Mouse (Mus musculus) olfactory bulb, adult 2 months (tissue): Measurements from ENCODE around the gene Smarcc2. TPM values are rescaled to one million over a fixed set of nuclear protein-coding genes. Genes with fewer than 3 reads are reported as not detected.

Experiments
- H3K27ac ChIP-seq: fragments of 200-500 bp; 2 replicates; pipeline ENCODE4 v1.5.1; 2012; ENCODE audit warnings: low read depth, low read length; ENCODE audit not compliant: insufficient read depth
- H3K4me1 ChIP-seq: fragments of 200-500 bp; 2 replicates; pipeline ENCODE4 v1.6.1; 2012; ENCODE audit warnings: low read length; ENCODE audit not compliant: control insufficient read depth, insufficient read depth
- H3K4me3 ChIP-seq: fragments of 200-500 bp; 2 replicates; pipeline ENCODE4 v1.5.1; 2012; ENCODE audit warnings: mild to moderate bottlenecking, low read depth, low read length, moderate library complexity; ENCODE audit not compliant: insufficient read depth
- CTCF ChIP-seq: fragments of 200-500 bp; IDR thresholded peaks from 2 replicates; pipeline ENCODE4 v1.5.1; 2012; ENCODE audit warnings: low read depth, mild to moderate bottlenecking, low read length, moderate library complexity; ENCODE audit not compliant: insufficient read depth
- POLR2A ChIP-seq: fragments of 200-500 bp; IDR thresholded peaks from 2 replicates; pipeline ENCODE4 v1.6.1; 2012; ENCODE audit warnings: mild to moderate bottlenecking, low read depth, low read length, moderate library complexity; ENCODE audit not compliant: insufficient read depth
- WGBS: fragments of 180-500 bp; shearing (Covaris S2); methylation state at CpG from one replicate; pipeline ENCODE4 v1.1.7; 2018; 5-methylcytosine and 5-hydroxymethylcytosine counted together
- polyA plus RNA-seq: library from polyadenylated mRNA; stranded (reverse); fragments of >200 nt; gene quantifications from 2 replicates; pipeline ENCODE4 v1.2.4, GENCODE M21; 2012; ENCODE audit warnings: low replicate concordance; ENCODE audit not compliant: missing spikeins, insufficient read depth, insufficient read length

The Smarcc2 gene
- polyA plus RNA-seq, 1 experiment = 251 TPM

GRCm38 (mm10) chr10:128505974-128506373 lies 46.9 kb downstream of the Smarcc2 start:
- Histone ChIP-seq H3K4me1 (0 out of 2 replicates have a peak, but pooled peaks cover 4% of the 10 kb centered on the region), H3K27ac (no peak overlapping the region), H3K4me3 (no peak overlapping the region)
- 98% methylated on average over 14 of the region's 14 CpGs for WGBS
- TF ChIP-seq CTCF (no peak), POLR2A (no peak)

DNA sequence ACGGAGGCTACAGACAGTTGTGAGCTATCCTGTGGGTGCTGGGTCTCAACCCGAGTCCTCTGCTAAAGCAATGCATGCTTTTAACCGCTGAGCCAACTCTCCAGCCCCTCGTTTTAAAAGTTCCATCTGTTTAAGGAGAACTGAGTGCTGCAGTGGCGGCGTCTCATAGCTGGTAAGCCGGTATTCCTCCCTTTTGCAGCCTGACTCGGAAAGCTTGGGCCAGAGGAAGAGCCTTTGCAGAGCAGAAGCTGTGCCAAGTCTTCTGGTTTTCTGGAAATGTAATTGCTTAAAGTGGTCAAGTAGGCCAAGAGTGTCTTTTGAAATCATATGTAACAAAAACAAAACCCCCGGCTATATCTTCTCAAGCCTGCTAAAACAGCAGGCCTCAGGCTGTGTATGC lies 49.2 kb downstream of the Smarcc2 start:
- WGBS = 76% methylated on average over 9 of the region's 9 CpGs
- 0 out of 2 replicates have a peak, but pooled peaks cover 4% of the 10 kb centered on the region for H3K4me1 ChIP-seq
- TF ChIP-seq CTCF = no peak
- TF ChIP-seq POLR2A = no peak
- no peak overlapping the region for H3K27ac ChIP-seq
- no peak overlapping the region for H3K4me3 ChIP-seq

GRCm38 (mm10) chr10:128509203-128509602 lies 50.2 kb downstream of the Smarcc2 start:
- H3K27ac ChIP-seq = no peak overlapping the region
- no peak overlapping the region for H3K4me3 ChIP-seq
- 89% methylated on average over 9 of the region's 9 CpGs for WGBS
- 0 out of 2 replicates have a peak, but pooled peaks cover 4% of the 10 kb centered on the region for H3K4me1 ChIP-seq
- TF ChIP-seq CTCF (no peak), POLR2A (no peak)

DNA sequence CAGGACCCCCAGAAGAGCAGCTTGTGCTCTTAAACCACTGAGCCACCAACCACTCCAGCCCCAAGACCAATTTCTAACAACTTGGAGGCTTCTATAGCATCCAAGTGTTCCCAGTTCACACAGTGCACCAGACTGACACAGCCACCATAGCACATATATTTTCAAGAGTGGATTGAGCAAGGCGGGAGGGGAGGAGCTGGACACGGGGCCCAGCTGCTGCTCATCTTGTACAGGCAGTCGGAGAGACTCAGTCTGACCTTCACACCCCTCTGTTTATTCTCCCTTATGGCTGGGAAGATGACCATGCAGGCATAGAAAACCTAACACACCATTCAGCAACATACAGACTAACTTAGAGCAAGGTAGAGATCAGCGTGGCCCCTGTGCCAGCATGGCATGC lies 50.8 kb downstream of the Smarcc2 start:
- WGBS = 84% methylated on average over 4 of the region's 4 CpGs
- H3K4me3 ChIP-seq = no peak overlapping the region
- TF ChIP-seq CTCF (no peak), POLR2A (no peak)
- H3K27ac ChIP-seq = no peak overlapping the region
- H3K4me1 ChIP-seq = no peaks in the 10 kb centered on the region

DNA sequence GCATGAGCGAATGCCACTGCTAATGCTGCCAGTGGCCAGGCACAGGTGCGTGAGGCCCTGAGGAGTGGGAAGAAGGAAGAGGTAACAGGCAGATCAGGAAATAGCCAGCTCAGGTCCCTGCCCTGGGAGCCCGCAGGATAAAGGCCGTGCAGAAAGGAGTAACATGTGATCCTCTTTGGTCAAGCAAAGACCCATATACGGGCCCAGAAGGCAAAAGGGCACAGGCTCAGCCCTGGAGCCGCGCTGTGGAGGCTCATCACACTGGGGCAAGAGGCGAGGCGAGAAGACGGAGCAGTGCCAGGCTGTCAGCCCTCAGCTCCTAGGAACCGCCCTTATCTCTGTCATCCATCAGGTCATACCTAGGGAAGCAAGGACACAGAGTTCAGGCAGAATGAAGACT lies 51.3 kb downstream of the Smarcc2 start:
- Histone ChIP-seq H3K4me1 (no peaks in the 10 kb centered on the region), H3K27ac (no peak overlapping the region), H3K4me3 (no peak overlapping the region)
- 89% methylated on average over 11 of the region's 11 CpGs for WGBS
- TF ChIP-seq CTCF = no peak
- no peak for TF ChIP-seq POLR2A

GRCm38 (mm10) chr10:128511189-128511588 lies 52.1 kb downstream of the Smarcc2 start:
- H3K4me3 ChIP-seq = no peak overlapping the region
- no peak for TF ChIP-seq POLR2A
- no peak overlapping the region for H3K27ac ChIP-seq
- H3K4me1 ChIP-seq = no peaks in the 10 kb centered on the region
- WGBS = 92% methylated on average over 9 of the region's 9 CpGs

DNA sequence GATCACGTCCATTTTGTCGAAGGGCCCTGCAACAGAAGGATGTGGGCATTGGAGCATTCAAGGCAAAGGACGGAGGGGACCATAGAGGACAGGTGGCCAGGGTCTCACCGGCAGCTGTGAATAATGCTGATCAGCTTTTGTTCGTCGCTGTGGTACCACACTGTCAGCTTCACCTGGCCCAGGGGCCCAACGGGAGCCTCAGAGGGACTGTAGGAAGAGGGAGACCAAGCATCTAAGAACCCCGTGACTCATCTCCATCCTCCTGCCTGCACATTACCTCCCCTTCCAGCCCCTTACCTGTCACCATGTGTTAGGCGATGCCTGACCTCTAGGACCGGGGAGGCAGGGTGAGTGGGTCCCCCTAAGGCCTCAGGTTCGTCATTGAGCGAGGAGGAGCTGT lies 52.7 kb downstream of the Smarcc2 start:
- WGBS = 83% methylated on average over 12 of the region's 12 CpGs
- H3K4me1 ChIP-seq = no peaks in the 10 kb centered on the region
- no peak for TF ChIP-seq POLR2A
- no peak for TF ChIP-seq CTCF
- H3K27ac ChIP-seq = no peak overlapping the region
- no peak overlapping the region for H3K4me3 ChIP-seq

DNA sequence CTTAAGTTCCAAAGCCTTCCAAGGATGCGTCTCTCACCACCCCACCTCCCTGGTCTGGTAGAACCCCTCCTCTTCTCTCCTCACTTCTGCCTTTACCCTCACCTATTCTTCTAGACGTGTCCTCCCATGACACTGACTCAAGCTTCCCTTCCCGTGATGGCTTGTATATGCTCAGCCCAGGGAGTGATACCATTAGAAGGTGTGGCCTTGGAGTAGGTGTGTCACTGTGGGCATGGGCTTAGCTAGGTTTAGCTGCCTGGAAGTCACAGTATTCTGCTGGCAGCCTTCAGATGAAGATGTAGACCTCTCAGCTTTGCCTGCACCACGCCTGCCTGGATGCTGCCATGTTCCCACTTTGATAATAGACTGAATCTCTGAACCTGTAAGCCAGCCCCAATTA lies 56.0 kb downstream of the Smarcc2 start:
- Histone ChIP-seq H3K4me1 (no peaks in the 10 kb centered on the region), H3K27ac (no peak overlapping the region), H3K4me3 (no peak overlapping the region)
- no peak for TF ChIP-seq CTCF
- no peak for TF ChIP-seq POLR2A
- WGBS = 88% methylated on average over 4 of the region's 4 CpGs

DNA sequence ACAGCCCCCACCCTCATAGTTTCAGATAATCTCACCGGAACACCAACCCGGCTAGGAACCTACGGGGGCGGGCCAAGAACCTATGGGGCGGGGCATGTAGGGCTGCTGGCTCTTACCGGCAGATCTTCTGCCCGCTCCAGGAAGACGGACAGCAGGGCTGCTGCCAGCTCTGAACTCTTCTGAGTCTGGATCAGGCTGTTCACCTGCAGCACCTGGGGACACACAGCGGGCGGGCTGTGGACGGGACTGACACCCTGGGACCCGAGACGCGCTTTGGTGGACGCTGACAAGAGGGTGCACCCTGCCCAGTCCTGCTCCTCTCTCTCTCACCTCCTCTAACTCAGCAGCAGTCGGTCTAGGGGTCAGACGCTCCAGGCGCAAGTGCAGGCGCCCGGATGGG lies 57.0 kb downstream of the Smarcc2 start:
- no peaks in the 10 kb centered on the region for H3K4me1 ChIP-seq
- no peak overlapping the region for H3K27ac ChIP-seq
- TF ChIP-seq POLR2A (no peak), CTCF (no peak)
- 39% methylated on average over 20 of the region's 20 CpGs for WGBS
- no peak overlapping the region for H3K4me3 ChIP-seq

- H3K27ac ChIP-seq = no peak overlapping the region
- WGBS = 45% methylated on average over 6 of the region's 6 CpGs
- TF ChIP-seq POLR2A (no peak), CTCF (no peak)
These were observed 57.6 kb downstream of the Smarcc2 start for GRCm38 (mm10) chr10:128516677-128517076.

More at GRCm38 (mm10) chr10:128516677-128517076, 57.6 kb downstream of the Smarcc2 start:
- Histone ChIP-seq H3K4me3 (no peak overlapping the region), H3K4me1 (no peaks in the 10 kb centered on the region)
